ENCODE assay signal across 10 mouse cellular contexts in genomic region chr6:39019219-39019618, GRCm38 (mm10).
"Had no signal": no experiment of that assay in that cellular context is flagged by ENCODE, and none has a peak within 500 bp of the region (broad histone marks: within the 10 kb centered on the region; RNA-seq: fewer than 3 reads in every experiment).

No protein-coding gene starts in this region.

- H3K4me3 ChIP-seq: limb, embryonic 10.5 days; liver, embryonic 15.5 days; midbrain, embryonic 10.5 days; neural tube, embryonic 12.5 days had no signal

- H3K4me1 ChIP-seq: limb, embryonic 10.5 days; midbrain, embryonic 10.5 days; neural tube, embryonic 12.5 days had no signal

- H3K27me3 ChIP-seq: liver, embryonic 15.5 days; neural tube, embryonic 12.5 days had no signal

- H3K27ac ChIP-seq: limb, embryonic 10.5 days; liver, embryonic 15.5 days; midbrain, embryonic 10.5 days; neural tube, embryonic 12.5 days had no signal

- DNase-seq: kidney, adult 18-20 months; lung, postnatal 4 days; midbrain, embryonic 14.5 days; spleen, adult 18-20 months; thymus, adult 18-20 months; thymus, postnatal 25 days had no signal
